Mouse (Mus musculus) embryonic fibroblast, embryonic 13.5 days (primary cell): ENCODE results near the gene Foxj1. TPM values are rescaled to one million over a fixed set of nuclear protein-coding genes. Genes with fewer than 3 reads are reported as not detected.

ENCODE experiments used
- H3K27ac ChIP-seq: 2 replicates; pipeline ENCODE4 v1.5.1; 2012; ENCODE audit warnings: low read length, control low read depth, inconsistent platforms; ENCODE audit not compliant: insufficient read depth
- H3K4me1 ChIP-seq: 2 replicates; pipeline ENCODE4 v1.6.1; 2011; ENCODE audit warnings: low read length; ENCODE audit not compliant: control insufficient read depth, insufficient read depth
- H3K4me3 ChIP-seq: 2 replicates; pipeline ENCODE4 v1.5.1; 2011; ENCODE audit warnings: mild to moderate bottlenecking, control low read depth, low read length; ENCODE audit not compliant: insufficient read depth
- CTCF ChIP-seq: IDR thresholded peaks from 2 replicates; pipeline ENCODE4 v1.5.1; 2011; ENCODE audit warnings: mild to moderate bottlenecking, control low read depth, low read length, moderate library complexity, borderline replicate concordance; ENCODE audit not compliant: insufficient read depth
- POLR2A ChIP-seq: IDR thresholded peaks from 2 replicates; pipeline ENCODE4 v1.6.1; 2011; ENCODE audit warnings: low read depth, mild to moderate bottlenecking, control low read depth, low read length, moderate library complexity
- polyA plus RNA-seq: library from polyadenylated mRNA; stranded (reverse); fragments of >200 nt; gene quantifications from 2 replicates; pipeline ENCODE4 v1.2.4, GENCODE M21; 2011; ENCODE audit warnings: low read depth; ENCODE audit not compliant: missing spikeins, insufficient read length

The Foxj1 gene
- polyA plus RNA-seq, 1 experiment, result 0.98 TPM

GRCm38 (mm10) chr11:116287351-116287750 lies 47.8 kb downstream of the Foxj1 start:
- no peak overlapping the region for H3K27ac ChIP-seq

GRCm38 (mm10) chr11:116285770-116286191 lies 49.4 kb downstream of the Foxj1 start:
- TF ChIP-seq CTCF (no peak), POLR2A (no peak)
- H3K4me3 ChIP-seq, result no peak overlapping the region
- H3K4me1 ChIP-seq, result no peaks in the 10 kb centered on the region
- no peak overlapping the region for H3K27ac ChIP-seq

More at GRCm38 (mm10) chr11:116287351-116287750, 47.8 kb downstream of the Foxj1 start:
- TF ChIP-seq CTCF (no peak), POLR2A (no peak)
- Histone ChIP-seq H3K4me3 (no peak overlapping the region), H3K4me1 (no peaks in the 10 kb centered on the region)

GRCm38 (mm10) chr11:116283982-116284381 lies 51.2 kb downstream of the Foxj1 start:
- Histone ChIP-seq H3K27ac (no peak overlapping the region), H3K4me1 (no peaks in the 10 kb centered on the region), H3K4me3 (no peak overlapping the region)
- TF ChIP-seq CTCF (no peak), POLR2A (no peak; the same call in 1 of the 2 replicates)

- Histone ChIP-seq H3K4me1 (no peaks in the 10 kb centered on the region), H3K4me3 (no peak overlapping the region)
- TF ChIP-seq POLR2A (no peak), CTCF (no peak)
Measured at GRCm38 (mm10) chr11:116282912-116283521, 52.2 kb downstream of the Foxj1 start.

GRCm38 (mm10) chr11:116282089-116282488 lies 53.1 kb downstream of the Foxj1 start:
- Histone ChIP-seq H3K4me3 (no peak overlapping the region), H3K27ac (no peak overlapping the region), H3K4me1 (no peaks in the 10 kb centered on the region)
- TF ChIP-seq CTCF (no peak), POLR2A (no peak)

More at GRCm38 (mm10) chr11:116282912-116283521, 52.2 kb downstream of the Foxj1 start:
- H3K27ac ChIP-seq, result no peak overlapping the region

- no peak overlapping the region for H3K27ac ChIP-seq
- no peak overlapping the region for H3K4me3 ChIP-seq
- no peak for TF ChIP-seq POLR2A
- no peak for TF ChIP-seq CTCF
- no peaks in the 10 kb centered on the region for H3K4me1 ChIP-seq
Measured at GRCm38 (mm10) chr11:116281671-116282070, 53.5 kb downstream of the Foxj1 start.

GRCm38 (mm10) chr11:116280751-116281663 lies 54.2 kb downstream of the Foxj1 start, which contains the start of gene Galr2:
Gene Galr2 (plus strand): TSS chr11:116280939.
- no peak for TF ChIP-seq CTCF
- no peak for TF ChIP-seq POLR2A
- Histone ChIP-seq H3K4me1 (no peaks in the 10 kb centered on the region), H3K4me3 (no peak within 1 kb of the TSS), H3K27ac (no peak within 1 kb of the TSS)

Other genes with a start within 250 kb of the Foxj1 start
- gene Wbp2, start 248.4 kb downstream of the Foxj1 start, polyA plus RNA-seq, result 55.1 and 63.8 TPM in 2 replicates
- gene Trim47, start 208.2 kb downstream of the Foxj1 start, polyA plus RNA-seq, result 21.5 and 25.1 TPM in 2 replicates
- 2.8 and 2.9 TPM in 2 replicates for gene Trim65, start 204.3 kb downstream of the Foxj1 start, polyA plus RNA-seq
- gene Mrpl38, start 196.5 kb downstream of the Foxj1 start, polyA plus RNA-seq, result 31.6 and 32.5 TPM in 2 replicates
- gene Fbf1, start 167.2 kb downstream of the Foxj1 start, polyA plus RNA-seq, result 34.5 and 42.3 TPM in 2 replicates
- 9.8 and 16.3 TPM in 2 replicates for gene Ten1, start 136.5 kb downstream of the Foxj1 start, polyA plus RNA-seq
- gene Acox1, start 136.4 kb downstream of the Foxj1 start, polyA plus RNA-seq, result 51.3 and 54.3 TPM in 2 replicates
- 0.16 TPM in 1 of 2 replicates, not detected in the other for gene Evpl, start 97.3 kb downstream of the Foxj1 start, polyA plus RNA-seq
- gene Srp68, start 61.2 kb downstream of the Foxj1 start, polyA plus RNA-seq, result 71.1 and 71.4 TPM in 2 replicates
- gene Galr2, start 54.5 kb downstream of the Foxj1 start, polyA plus RNA-seq, result not detected in 2 replicates
- gene Exoc7, start 28.2 kb downstream of the Foxj1 start, polyA plus RNA-seq, result 54.1 and 60.1 TPM in 2 replicates
- gene Rnf157, start 77.6 kb upstream of the Foxj1 start, polyA plus RNA-seq, result 18.2 and 23.2 TPM in 2 replicates
- gene Ubald2, start 98.7 kb upstream of the Foxj1 start, polyA plus RNA-seq, result 57.3 and 62.3 TPM in 2 replicates
- gene Qrich2, start 130.8 kb upstream of the Foxj1 start, polyA plus RNA-seq, result not detected in 2 replicates
- gene Prpsap1, start 158.8 kb upstream of the Foxj1 start, polyA plus RNA-seq, result 103 and 112 TPM in 2 replicates
- 8.7 and 11.2 TPM in 2 replicates for gene Sphk1, start 195.5 kb upstream of the Foxj1 start, polyA plus RNA-seq
- gene Ube2o, start 246.0 kb upstream of the Foxj1 start, polyA plus RNA-seq, result 29.8 and 36.3 TPM in 2 replicates